Mouse (Mus musculus): ENCODE measurements around the gene D16Ertd472e.
A peak's percentile ranks its signal among the peaks of the same experiment; 100 is the strongest.

D16Ertd472e gene

GRCm38 (mm10) chr16:78576478-78577084 lies at the start of gene D16Ertd472e:
TSS of gene D16Ertd472e (minus strand) at chr16:78576708.
- DNase-seq (ENCODE audit: low spot score in 2 of 2): peak; percentile 88 to 90

GRCm38 (mm10) chr16:78622755-78623154 lies 46.2 kb upstream of the D16Ertd472e start:
- no peak for DNase-seq (ENCODE audit: low spot score in 2 of 2)

GRCm38 (mm10) chr16:78619386-78619785 lies 42.9 kb upstream of the D16Ertd472e start:
- no peak for DNase-seq (ENCODE audit: low spot score in 2 of 2)

- no peak for DNase-seq (ENCODE audit: low spot score in 2 of 2)
These were observed 41.4 kb upstream of the D16Ertd472e start for GRCm38 (mm10) chr16:78617757-78618532.

- DNase-seq (ENCODE audit: low spot score in 2 of 2): no peak
These were observed 29.7 kb upstream of the D16Ertd472e start for GRCm38 (mm10) chr16:78606202-78606601.

GRCm38 (mm10) chr16:78598919-78599318 lies 22.4 kb upstream of the D16Ertd472e start:
- no peak for DNase-seq (ENCODE audit: low spot score in 2 of 2)

- no peak for DNase-seq (ENCODE audit: low spot score in 2 of 2)
These were observed 19.9 kb upstream of the D16Ertd472e start for GRCm38 (mm10) chr16:78596381-78596780.

- DNase-seq (ENCODE audit: low spot score in 2 of 2): no peak
These were observed 19.3 kb upstream of the D16Ertd472e start for GRCm38 (mm10) chr16:78595821-78596220.

GRCm38 (mm10) chr16:78594154-78594553 lies 17.6 kb upstream of the D16Ertd472e start:
- no peak for DNase-seq (ENCODE audit: low spot score in 2 of 2)

- no peak for DNase-seq (ENCODE audit: low spot score in 2 of 2)
These were observed 14.6 kb upstream of the D16Ertd472e start for GRCm38 (mm10) chr16:78591130-78591529.

GRCm38 (mm10) chr16:78588821-78589220 lies 12.3 kb upstream of the D16Ertd472e start:
- no peak for DNase-seq (ENCODE audit: low spot score in 2 of 2)

- DNase-seq (ENCODE audit: low spot score in 2 of 2): no peak
These were observed 10.1 kb upstream of the D16Ertd472e start for GRCm38 (mm10) chr16:78586621-78587020.

- no peak for DNase-seq (ENCODE audit: low spot score in 2 of 2)
These were observed 9.3 kb upstream of the D16Ertd472e start for GRCm38 (mm10) chr16:78585664-78586397.

- DNase-seq (ENCODE audit: low spot score in 2 of 2): no peak
These were observed 8.7 kb upstream of the D16Ertd472e start for GRCm38 (mm10) chr16:78585163-78585562.

- no peak for DNase-seq (ENCODE audit: low spot score in 2 of 2)
These were observed 7.5 kb upstream of the D16Ertd472e start for GRCm38 (mm10) chr16:78583968-78584367.

GRCm38 (mm10) chr16:78580387-78580786 lies 3.9 kb upstream of the D16Ertd472e start:
- no peak for DNase-seq (ENCODE audit: low spot score in 2 of 2)

- DNase-seq (ENCODE audit: low spot score in 2 of 2): no peak
These were observed 2.9 kb upstream of the D16Ertd472e start for GRCm38 (mm10) chr16:78579386-78579785.

GRCm38 (mm10) chr16:78577085-78577671 lies 670 bp upstream of the D16Ertd472e start:
- no peak for DNase-seq (ENCODE audit: low spot score in 2 of 2)

GRCm38 (mm10) chr16:78575852-78576477 lies 543 bp downstream of the D16Ertd472e start:
- DNase-seq (ENCODE audit: low spot score in 2 of 2): peak in 1 of 2 experiments; percentile 69

- no peak for DNase-seq (ENCODE audit: low spot score in 2 of 2)
These were observed 1.2 kb downstream of the D16Ertd472e start for GRCm38 (mm10) chr16:78575190-78575851.

GRCm38 (mm10) chr16:78574241-78574640 lies 2.3 kb downstream of the D16Ertd472e start:
- no peak for DNase-seq (ENCODE audit: low spot score in 2 of 2)
